10 mouse cellular contexts compared by ENCODE assay signal in genomic region chr17:12168536-12168935, GRCm38 (mm10). TPM values are rescaled to one million over a fixed set of nuclear protein-coding genes. Genes with fewer than 3 reads are reported as not detected.
DNase-seq lines count a peak whose midpoint lies in the region; ATAC-seq lines count a peak whose summit lies in the region.
"Had no signal": no experiment of that assay in that cellular context is flagged by ENCODE, and none has a peak within 500 bp of the region (broad histone marks: within the 10 kb centered on the region; RNA-seq: fewer than 3 reads in every experiment).

No protein-coding gene starts in this region.

- peak; percentile 98 for DNase-seq in heart, adult 11 months
- DNase-seq in heart, embryonic 10.5 days (ENCODE audit: low spot score) = no peak
- DNase-seq in kidney, postnatal 10 days = peak; percentile 75
- DNase-seq in liver, embryonic 13.5 days = no peak
- peak; percentile 51 for DNase-seq in ovary, postnatal 36 days (ENCODE audit: low spot score)
- no peak for DNase-seq in embryo, embryonic 10.5 days (ENCODE audit: low spot score)

- WGBS in heart, embryonic 11.5 days (ENCODE audit: insufficient replicate concordance) = 42% methylated on average over 10 of the region's 10 CpGs
- WGBS in embryonic facial prominence, embryonic 13.5 days = 35% methylated on average over 10 of the region's 10 CpGs
- WGBS in heart, embryonic 10.5 days = 53% methylated on average over 10 of the region's 10 CpGs
- 71% methylated on average over 10 of the region's 10 CpGs for WGBS in liver, embryonic 13.5 days (ENCODE audit: insufficient replicate concordance)

- no peaks in the 10 kb centered on the region for H3K27me3 ChIP-seq in heart, embryonic 11.5 days (ENCODE audit: control insufficient read depth, insufficient read depth, low read length)
- no peaks in the 10 kb centered on the region for H3K27me3 ChIP-seq in embryonic facial prominence, embryonic 13.5 days
- H3K27me3 ChIP-seq in heart, embryonic 10.5 days (ENCODE audit: insufficient read depth, poor library complexity, severe bottlenecking) = no peaks in the 10 kb centered on the region
- no peaks in the 10 kb centered on the region for H3K27me3 ChIP-seq in liver, embryonic 13.5 days
- H3K27me3 ChIP-seq: CH12.LX had no signal

- H3K9ac ChIP-seq in heart, embryonic 11.5 days (ENCODE audit: low read depth, low read length) = no peak overlapping the region
- no peak overlapping the region for H3K9ac ChIP-seq in embryonic facial prominence, embryonic 13.5 days
- H3K9ac ChIP-seq in liver, embryonic 13.5 days = peak overlapping the region; percentile 35; the same call in 1 of the 2 replicates

- H3K36me3 ChIP-seq in heart, embryonic 11.5 days (ENCODE audit: control insufficient read depth, insufficient read depth, low read length) = no peaks in the 10 kb centered on the region
- peaks cover 3% of the 10 kb centered on the region; the same call in 1 of the 2 replicates for H3K36me3 ChIP-seq in embryonic facial prominence, embryonic 13.5 days
- no peaks in the 10 kb centered on the region for H3K36me3 ChIP-seq in heart, embryonic 10.5 days
- peaks cover 14% of the 10 kb centered on the region for H3K36me3 ChIP-seq in liver, embryonic 13.5 days

- no peak for ATAC-seq in heart, embryonic 11.5 days (replicated peaks; ENCODE audit: insufficient number of reproducible peaks, low FRiP score, low TSS enrichment)
- ATAC-seq in embryonic facial prominence, embryonic 13.5 days (ENCODE audit: insufficient number of reproducible peaks, insufficient read depth, low FRiP score, low TSS enrichment, low read depth) = no peak
- ATAC-seq in liver, embryonic 13.5 days (ENCODE audit: low read depth) = no peak

- no peak overlapping the region for H3K4me2 ChIP-seq in heart, embryonic 11.5 days
- 0 out of 2 replicates have a peak overlapping the region, but pooled peaks have one; percentile 7 for H3K4me2 ChIP-seq in embryonic facial prominence, embryonic 13.5 days
- no peak overlapping the region for H3K4me2 ChIP-seq in liver, embryonic 13.5 days

- no peak overlapping the region; the same call in 1 of the 2 replicates for H3K27ac ChIP-seq in heart, embryonic 11.5 days (ENCODE audit: low read depth, low read length)
- peak overlapping the region; percentile 55 for H3K27ac ChIP-seq in embryonic facial prominence, embryonic 13.5 days
- 0 out of 2 replicates have a peak overlapping the region, but pooled peaks have one; percentile 7 for H3K27ac ChIP-seq in heart, embryonic 10.5 days
- H3K27ac ChIP-seq in liver, embryonic 13.5 days = peak overlapping the region; percentile 62

- peaks cover 10% of the 10 kb centered on the region for H3K4me1 ChIP-seq in heart, embryonic 11.5 days (ENCODE audit: control insufficient read depth, insufficient read depth, low read length)
- peaks cover 35% of the 10 kb centered on the region for H3K4me1 ChIP-seq in embryonic facial prominence, embryonic 13.5 days
- peaks cover 34% of the 10 kb centered on the region for H3K4me1 ChIP-seq in heart, embryonic 10.5 days
- H3K4me1 ChIP-seq in liver, embryonic 13.5 days (replicated peaks) = peaks cover 73% of the 10 kb centered on the region

- no peaks in the 10 kb centered on the region for H3K9me3 ChIP-seq in heart, embryonic 11.5 days (replicated peaks; ENCODE audit: control insufficient read depth, low read length)
- no peaks in the 10 kb centered on the region for H3K9me3 ChIP-seq in embryonic facial prominence, embryonic 13.5 days
- no peaks in the 10 kb centered on the region for H3K9me3 ChIP-seq in heart, embryonic 10.5 days
- no peaks in the 10 kb centered on the region for H3K9me3 ChIP-seq in liver, embryonic 13.5 days (replicated peaks)

- no peak overlapping the region for H3K4me3 ChIP-seq in heart, embryonic 11.5 days (ENCODE audit: low read depth, low read length)
- no peak overlapping the region for H3K4me3 ChIP-seq in embryonic facial prominence, embryonic 13.5 days
- H3K4me3 ChIP-seq in heart, embryonic 10.5 days = no peak overlapping the region
- no peak overlapping the region for H3K4me3 ChIP-seq in liver, embryonic 13.5 days (replicated peaks)
- H3K4me3 ChIP-seq: erythroblast, embryonic 14.5 days had no signal

RNA-seq across cellular contexts. Expression of gene Agpat4, which starts 50.0 kb away (rescaled TPM):
- 17.8 and 21.0 TPM in 2 replicates for polyA plus RNA-seq in heart, embryonic 11.5 days (2014; fragmentation: Nextera tagmentation; extraction: Ambion mirVana)
- 39.9 and 43.9 TPM in 2 replicates for polyA plus RNA-seq in embryonic facial prominence, embryonic 13.5 days (2015; fragmentation: Nextera tagmentation; extraction: Ambion mirVana)
- 26.6 and 32.5 TPM in 2 replicates for polyA plus RNA-seq in heart, embryonic 10.5 days (2016; fragmentation: Nextera tagmentation; extraction: Ambion mirVana)
- 27.3 and 28.7 TPM in 2 replicates for polyA plus RNA-seq in liver, embryonic 13.5 days (2015; fragmentation: Nextera tagmentation; extraction: Ambion mirVana)

Comparison
In these comparisons a context has a peak if more than half of its experiments do, and no peak if none do; other contexts are left out.
1. DNase-seq: peak in heart, adult 11 months (single experiment), kidney, postnatal 10 days (single experiment) and ovary, postnatal 36 days (single experiment); none in heart, embryonic 10.5 days (single experiment), liver, embryonic 13.5 days (single experiment) and embryo, embryonic 10.5 days (single experiment).